Comparison of ENCODE assay signal across 13 mouse cellular contexts in genomic region chr13:58311351-58311750, GRCm38 (mm10). TPM values are rescaled to one million over a fixed set of nuclear protein-coding genes. Genes with fewer than 3 reads are reported as not detected.
DNase-seq lines count a peak whose midpoint lies in the region; ATAC-seq and TF ChIP-seq lines count a peak whose summit lies in the region.
"Had no signal": no experiment of that assay in that cellular context is flagged by ENCODE, and none has a peak within 500 bp of the region (broad histone marks: within the 10 kb centered on the region; RNA-seq: fewer than 3 reads in every experiment).

No protein-coding gene starts in this region.

- H3K27me3 ChIP-seq in midbrain, embryonic 11.5 days (ENCODE audit: control insufficient read depth, insufficient read depth, low read length), result no peaks in the 10 kb centered on the region
- no peaks in the 10 kb centered on the region for H3K27me3 ChIP-seq in midbrain, embryonic 15.5 days (replicated peaks)

- no peak overlapping the region for H3K27ac ChIP-seq in midbrain, embryonic 11.5 days (ENCODE audit: low read depth, low read length)
- no peak overlapping the region for H3K27ac ChIP-seq in midbrain, embryonic 15.5 days
- H3K27ac ChIP-seq: liver, embryonic 14.5 days had no signal

- no peak overlapping the region for H3K4me3 ChIP-seq in midbrain, embryonic 11.5 days (ENCODE audit: low read depth, low read length)
- H3K4me3 ChIP-seq in midbrain, embryonic 15.5 days, result no peak overlapping the region
- H3K4me3 ChIP-seq: megakaryocyte, embryonic 14.5 days had no signal

- H3K4me2 ChIP-seq in midbrain, embryonic 11.5 days, result no peak overlapping the region
- no peak overlapping the region for H3K4me2 ChIP-seq in midbrain, embryonic 15.5 days

- no peaks in the 10 kb centered on the region for H3K4me1 ChIP-seq in midbrain, embryonic 11.5 days (ENCODE audit: control insufficient read depth, insufficient read depth, low read length)
- H3K4me1 ChIP-seq in midbrain, embryonic 15.5 days, result no peaks in the 10 kb centered on the region
- H3K4me1 ChIP-seq: megakaryocyte, embryonic 14.5 days had no signal

- no peaks in the 10 kb centered on the region for H3K9me3 ChIP-seq in midbrain, embryonic 11.5 days (ENCODE audit: control insufficient read depth, low read length)
- H3K9me3 ChIP-seq in midbrain, embryonic 15.5 days, result no peaks in the 10 kb centered on the region
- H3K9me3 ChIP-seq: megakaryocyte, embryonic 14.5 days had no signal

- H3K36me3 ChIP-seq in midbrain, embryonic 11.5 days (ENCODE audit: control insufficient read depth, insufficient read depth, low read length), result no peaks in the 10 kb centered on the region
- H3K36me3 ChIP-seq in midbrain, embryonic 15.5 days (replicated peaks), result no peaks in the 10 kb centered on the region

- ATAC-seq in midbrain, embryonic 11.5 days (ENCODE audit: low FRiP score), result no peak
- no peak for ATAC-seq in midbrain, embryonic 15.5 days (replicated peaks)

- no peak overlapping the region for H3K9ac ChIP-seq in midbrain, embryonic 11.5 days (ENCODE audit: low read length)
- H3K9ac ChIP-seq in midbrain, embryonic 15.5 days, result no peak overlapping the region
- H3K9ac ChIP-seq: liver, embryonic 14.5 days had no signal

- WGBS in midbrain, embryonic 11.5 days, result 42% methylated on average over 3 of the region's 3 CpGs
- WGBS in midbrain, embryonic 15.5 days, result 38% methylated on average over 3 of the region's 3 CpGs

- TF ChIP-seq CTCF in brain, embryonic 14.5 days (IDR thresholded peaks at IDR 0.05; ENCODE audit: borderline replicate concordance, extremely low read depth, insufficient read depth, insufficient read length), result peak; percentile 29; the same call in 1 of the 2 replicates

- no peak for TF ChIP-seq POLR2A in brain, embryonic 14.5 days (IDR thresholded peaks at IDR 0.05; ENCODE audit: borderline replicate concordance, extremely low read depth, insufficient read depth, insufficient read length, poor library complexity, severe bottlenecking)

- DNase-seq in cerebellum, postnatal 10 days, result peak; percentile 40 to 54
- DNase-seq in cerebellum, adult 11-12 months, result no peak
- peak; percentile 33 for DNase-seq in midbrain, embryonic 11.5 days (ENCODE audit: low spot score, missing footprints)
- no peak for DNase-seq in brain, embryonic 14.5 days (ENCODE audit: low read depth)
- DNase-seq in lung, postnatal 14 days, result peak; percentile 6
- no peak for DNase-seq in adipocyte (ENCODE audit: low spot score)
- DNase-seq in Muller cell, postnatal 12 days (ENCODE audit: inconsistent ontology term), result no peak
- DNase-seq: heart, adult 11 months; heart, postnatal 14 days; thymus, adult 18-20 months had no signal

RNA-seq across cellular contexts. Expression of gene Gkap1, which starts 35.9 kb away (rescaled TPM):
- 40.8 and 45.5 TPM in 2 replicates for polyA plus RNA-seq in midbrain, embryonic 11.5 days (2014; fragmentation: Nextera tagmentation; extraction: Ambion mirVana)
- 30.7 and 32.6 TPM in 2 replicates for polyA plus RNA-seq in midbrain, embryonic 15.5 days (2015; fragmentation: Nextera tagmentation; extraction: Ambion mirVana)
- polyA plus RNA-seq in brain, embryonic 14.5 days (2012; rRNA removed), result 25.0 and 29.5 TPM in 2 replicates

RNA-seq across cellular contexts. Expression of gene Kif27, which starts 47.6 kb away (rescaled TPM):
- 1.1 and 1.3 TPM in 2 replicates for polyA plus RNA-seq in midbrain, embryonic 11.5 days (2014; fragmentation: Nextera tagmentation; extraction: Ambion mirVana)
- 1.8 and 1.9 TPM in 2 replicates for polyA plus RNA-seq in midbrain, embryonic 15.5 days (2015; fragmentation: Nextera tagmentation; extraction: Ambion mirVana)
- polyA plus RNA-seq in brain, embryonic 14.5 days (2012; rRNA removed), result 1.3 and 2.5 TPM in 2 replicates

Comparison
In these comparisons a context has a peak if more than half of its experiments do, and no peak if none do; other contexts are left out.
1. DNase-seq: peak in cerebellum, postnatal 10 days (2 of 2), midbrain, embryonic 11.5 days (single experiment) and lung, postnatal 14 days (single experiment); none in cerebellum, adult 11-12 months (single experiment), brain, embryonic 14.5 days (single experiment), adipocyte (single experiment) and Muller cell, postnatal 12 days (single experiment).